Mouse (Mus musculus): ENCODE data around the gene Cep89. TPM values are rescaled to one million over a fixed set of nuclear protein-coding genes. Genes with fewer than 3 reads are reported as not detected.

Cep89 gene
- polyA plus RNA-seq, 1 experiment, result 17.2 TPM

DNA sequence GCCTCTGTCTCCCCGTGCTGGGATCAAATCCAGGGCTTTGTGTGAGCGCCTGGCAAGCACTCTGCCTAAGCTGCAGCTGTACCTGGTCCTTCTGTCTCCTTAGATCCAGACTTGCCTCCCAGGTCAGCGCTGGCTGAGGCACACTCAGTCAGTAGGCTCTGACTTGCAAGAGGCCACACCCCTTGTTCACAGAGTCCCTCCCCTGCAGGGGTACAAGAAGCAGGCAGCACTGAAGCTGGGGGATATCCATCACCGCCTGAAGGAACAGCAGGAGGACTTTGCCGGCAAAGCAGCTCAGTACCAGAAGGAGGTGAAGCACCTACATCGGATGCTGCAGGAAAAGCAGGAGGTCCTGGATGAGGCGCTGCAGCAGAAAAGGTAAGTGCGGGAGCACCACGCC, 38.4 kb downstream of the Cep89 start:
- TF ChIP-seq POLR2A (IDR thresholded peaks at IDR 0.05; ENCODE audit: borderline replicate concordance, insufficient read depth, low read length) (no peak), CTCF (IDR thresholded peaks at IDR 0.05; ENCODE audit: borderline replicate concordance, insufficient read depth, low read depth, low read length) (no peak)
- H3K27me3 ChIP-seq (ENCODE audit: control insufficient read depth, insufficient read depth, low read length), result no peaks in the 10 kb centered on the region

DNA sequence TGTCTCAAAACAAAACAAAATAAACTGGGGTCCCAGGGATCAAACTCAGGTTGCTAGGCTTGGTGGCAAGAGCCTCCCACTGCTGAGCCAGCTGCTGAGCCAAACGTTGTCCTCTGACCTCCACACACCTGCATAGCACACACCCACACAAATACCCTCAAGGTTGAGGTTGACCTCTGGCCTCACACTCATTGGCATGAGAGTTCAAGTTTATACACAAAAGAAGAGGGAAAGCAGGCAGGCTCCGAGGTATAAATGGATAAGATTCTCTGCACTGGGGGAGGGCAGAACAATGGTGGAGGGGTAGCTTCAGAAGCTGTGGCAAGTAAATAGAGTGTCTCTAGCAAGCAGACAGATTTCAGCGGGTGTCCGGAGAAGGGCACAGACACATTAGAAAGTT, 50.7 kb downstream of the Cep89 start:
- Histone ChIP-seq H3K27ac (ENCODE audit: insufficient read depth, low read length) (no peak overlapping the region), H3K27me3 (ENCODE audit: control insufficient read depth, insufficient read depth, low read length) (no peaks in the 10 kb centered on the region), H3K4me3 (replicated peaks; ENCODE audit: insufficient read depth, low read depth, low read length) (no peak overlapping the region), H3K4me1 (ENCODE audit: control insufficient read depth, insufficient read depth, low read length) (no peaks in the 10 kb centered on the region)
- WGBS, result 33% methylated on average over 4 of the region's 4 CpGs
- TF ChIP-seq CTCF (IDR thresholded peaks at IDR 0.05; ENCODE audit: borderline replicate concordance, insufficient read depth, low read depth, low read length) (no peak), POLR2A (IDR thresholded peaks at IDR 0.05; ENCODE audit: borderline replicate concordance, insufficient read depth, low read length) (no peak)
- no peak for DNase-seq

More for the DNA sequence above, 38.4 kb downstream of the Cep89 start:
- no peaks in the 10 kb centered on the region for H3K4me1 ChIP-seq (ENCODE audit: control insufficient read depth, insufficient read depth, low read length)
- WGBS, result 82% methylated on average over 9 of the region's 9 CpGs
- no peak for DNase-seq
- H3K4me3 ChIP-seq (replicated peaks; ENCODE audit: insufficient read depth, low read depth, low read length), result no peak overlapping the region
- no peak overlapping the region for H3K27ac ChIP-seq (ENCODE audit: insufficient read depth, low read length)

DNA sequence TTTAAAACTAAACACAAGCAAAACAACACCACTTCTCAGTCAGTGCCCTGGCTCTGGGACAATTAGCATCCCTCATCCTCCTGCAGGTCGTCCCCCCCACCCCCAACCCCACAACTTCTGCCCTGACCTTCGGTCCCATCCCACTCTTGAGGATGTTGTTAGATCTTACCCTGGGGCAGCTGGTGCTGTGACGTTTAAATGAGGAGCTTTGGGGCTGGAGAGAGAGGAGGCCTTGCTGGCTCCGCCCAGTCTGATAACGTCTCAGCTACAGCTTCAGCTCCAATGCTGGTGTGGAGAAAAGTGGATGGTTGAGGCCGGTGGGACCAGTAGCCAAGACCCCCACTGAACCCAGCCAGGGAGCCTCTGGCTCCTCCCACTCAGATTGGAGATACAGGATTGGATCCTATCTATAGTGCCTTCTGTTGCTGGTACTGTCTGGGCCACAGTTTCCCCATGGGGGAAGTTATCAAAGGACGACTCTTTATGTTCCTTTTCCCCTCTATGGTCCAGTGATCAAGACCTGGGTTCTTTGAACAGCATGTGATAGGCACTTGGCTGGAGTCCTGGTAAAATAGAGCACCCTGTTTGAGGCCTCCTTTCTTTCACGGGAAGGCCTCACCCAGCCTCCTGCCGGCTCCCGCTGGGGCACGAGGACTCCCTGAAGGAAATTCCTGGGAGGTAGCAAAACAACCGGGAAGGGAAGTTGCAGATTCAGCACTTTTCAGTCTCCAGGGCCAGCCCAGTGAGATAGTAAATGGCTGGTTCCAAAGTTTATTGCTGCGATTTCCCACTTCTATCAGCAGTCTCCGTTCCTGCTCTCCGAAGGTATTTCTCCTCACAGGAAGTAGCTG, 51.4 kb downstream of the Cep89 start, which contains the start of gene Slc7a9:
Slc7a9 (plus strand) TSS at position 801 of the 851 bp plus-strand sequence.
- Histone ChIP-seq H3K4me1 (ENCODE audit: control insufficient read depth, insufficient read depth, low read length) (no peaks in the 10 kb centered on the region), H3K27me3 (ENCODE audit: control insufficient read depth, insufficient read depth, low read length) (no peaks in the 10 kb centered on the region), H3K4me3 (replicated peaks; ENCODE audit: insufficient read depth, low read depth, low read length) (no peak within 1 kb of the TSS), H3K27ac (ENCODE audit: insufficient read depth, low read length) (no peak within 1 kb of the TSS)
- DNase-seq, result no peak
- TF ChIP-seq POLR2A (IDR thresholded peaks at IDR 0.05; ENCODE audit: borderline replicate concordance, insufficient read depth, low read length) (no peak), CTCF (IDR thresholded peaks at IDR 0.05; ENCODE audit: borderline replicate concordance, insufficient read depth, low read depth, low read length) (no peak)
- WGBS, result 28% methylated on average over 15 of the region's 15 CpGs

DNA sequence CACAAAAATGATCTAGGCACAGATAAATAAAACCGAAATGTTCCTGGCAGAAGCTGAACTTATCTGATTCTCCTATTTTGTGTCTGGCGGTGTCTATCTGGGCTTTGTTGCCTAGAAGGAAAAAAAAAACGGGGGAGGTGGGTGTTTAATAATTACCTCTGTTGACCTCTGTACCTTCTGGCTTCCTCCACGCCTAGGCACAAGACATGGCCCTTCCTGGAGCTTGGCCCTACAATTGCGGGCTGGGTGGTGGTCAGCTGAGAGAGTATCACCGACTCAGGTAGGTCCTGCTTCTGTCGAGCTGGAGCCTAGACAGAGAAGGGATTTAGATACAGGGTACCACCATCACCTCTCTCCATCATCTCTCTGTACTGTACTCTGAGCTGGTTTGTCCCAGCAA, 52.0 kb downstream of the Cep89 start:
- H3K27me3 ChIP-seq (ENCODE audit: control insufficient read depth, insufficient read depth, low read length), result no peaks in the 10 kb centered on the region
- TF ChIP-seq POLR2A (IDR thresholded peaks at IDR 0.05; ENCODE audit: borderline replicate concordance, insufficient read depth, low read length), result no peak
- H3K4me3 ChIP-seq (replicated peaks; ENCODE audit: insufficient read depth, low read depth, low read length), result no peak overlapping the region
- no peak for DNase-seq
- no peak overlapping the region for H3K27ac ChIP-seq (ENCODE audit: insufficient read depth, low read length)
- H3K4me1 ChIP-seq (ENCODE audit: control insufficient read depth, insufficient read depth, low read length), result no peaks in the 10 kb centered on the region
- 80% methylated on average over 7 of the region's 7 CpGs for WGBS

DNA sequence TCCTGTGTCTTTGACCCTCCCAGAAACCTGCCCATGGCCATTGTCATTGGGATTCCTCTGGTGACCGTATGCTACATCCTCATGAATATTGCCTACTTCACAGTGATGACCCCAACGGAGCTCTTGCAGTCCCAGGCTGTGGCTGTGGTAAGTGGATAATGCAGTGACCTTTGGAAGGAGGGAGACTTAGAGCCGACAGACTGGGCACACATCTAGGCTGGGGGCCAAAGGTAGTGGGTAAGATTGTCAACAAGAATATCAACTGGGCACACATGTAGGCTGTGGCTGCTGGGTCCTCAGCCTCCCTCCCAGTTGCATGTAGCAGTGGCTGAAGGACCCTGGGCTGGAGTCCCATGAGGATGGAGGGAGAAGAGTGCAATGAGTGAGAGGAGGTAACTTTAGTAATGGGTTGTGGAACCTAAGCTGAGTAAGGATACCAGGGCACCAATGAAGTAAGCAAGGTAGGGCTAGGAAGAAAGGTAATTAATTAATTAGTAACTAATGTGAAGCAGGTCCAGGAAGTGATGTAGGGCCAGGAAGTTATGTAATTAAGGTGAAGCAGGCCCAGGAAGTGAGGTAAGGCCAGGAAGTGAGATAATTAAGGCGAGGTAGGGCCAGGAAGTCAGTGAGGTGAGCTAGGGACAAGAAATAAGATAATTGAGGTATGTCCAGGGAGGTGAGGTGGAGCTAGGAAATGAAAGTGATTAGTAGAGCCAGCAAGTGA, 59.4 kb downstream of the Cep89 start:
- no peak overlapping the region for H3K4me3 ChIP-seq (replicated peaks; ENCODE audit: insufficient read depth, low read depth, low read length)
- WGBS, result 73% methylated on average over 4 of the region's 4 CpGs

DNA sequence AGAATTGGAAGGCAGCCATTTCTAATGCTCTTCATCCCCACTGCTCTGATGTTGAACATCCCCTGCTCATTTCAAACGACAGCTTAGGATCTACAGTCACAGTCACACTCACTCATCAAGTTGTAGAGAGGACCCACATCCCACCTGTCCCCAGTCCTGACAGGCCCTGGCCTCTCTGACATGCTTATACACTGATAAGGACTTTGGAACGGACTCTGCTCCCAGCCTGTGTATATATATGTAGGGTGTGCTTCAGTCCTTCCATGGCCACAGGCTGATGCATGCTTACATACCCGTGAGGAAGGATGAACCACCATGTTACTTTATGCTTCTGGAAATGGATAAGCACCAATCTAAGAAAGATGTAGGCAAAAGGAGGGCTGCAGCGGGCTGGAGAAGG, 64.1 kb downstream of the Cep89 start:
- no peak for DNase-seq
- no peak for TF ChIP-seq CTCF (IDR thresholded peaks at IDR 0.05; ENCODE audit: borderline replicate concordance, insufficient read depth, low read depth, low read length)
- no peak for TF ChIP-seq POLR2A (IDR thresholded peaks at IDR 0.05; ENCODE audit: borderline replicate concordance, insufficient read depth, low read length)
- 81% methylated on average over 4 of the region's 4 CpGs for WGBS
- H3K4me1 ChIP-seq (ENCODE audit: control insufficient read depth, insufficient read depth, low read length), result no peaks in the 10 kb centered on the region
- no peak overlapping the region for H3K4me3 ChIP-seq (replicated peaks; ENCODE audit: insufficient read depth, low read depth, low read length)
- H3K27me3 ChIP-seq (ENCODE audit: control insufficient read depth, insufficient read depth, low read length), result no peaks in the 10 kb centered on the region
- H3K27ac ChIP-seq (ENCODE audit: insufficient read depth, low read length), result no peak overlapping the region

More for the DNA sequence above, 59.4 kb downstream of the Cep89 start:
- no peak for DNase-seq
- TF ChIP-seq POLR2A (IDR thresholded peaks at IDR 0.05; ENCODE audit: borderline replicate concordance, insufficient read depth, low read length) (no peak), CTCF (IDR thresholded peaks at IDR 0.05; ENCODE audit: borderline replicate concordance, insufficient read depth, low read depth, low read length) (no peak)
- Histone ChIP-seq H3K27me3 (ENCODE audit: control insufficient read depth, insufficient read depth, low read length) (no peaks in the 10 kb centered on the region), H3K27ac (ENCODE audit: insufficient read depth, low read length) (no peak overlapping the region), H3K4me1 (ENCODE audit: control insufficient read depth, insufficient read depth, low read length) (no peaks in the 10 kb centered on the region)

DNA sequence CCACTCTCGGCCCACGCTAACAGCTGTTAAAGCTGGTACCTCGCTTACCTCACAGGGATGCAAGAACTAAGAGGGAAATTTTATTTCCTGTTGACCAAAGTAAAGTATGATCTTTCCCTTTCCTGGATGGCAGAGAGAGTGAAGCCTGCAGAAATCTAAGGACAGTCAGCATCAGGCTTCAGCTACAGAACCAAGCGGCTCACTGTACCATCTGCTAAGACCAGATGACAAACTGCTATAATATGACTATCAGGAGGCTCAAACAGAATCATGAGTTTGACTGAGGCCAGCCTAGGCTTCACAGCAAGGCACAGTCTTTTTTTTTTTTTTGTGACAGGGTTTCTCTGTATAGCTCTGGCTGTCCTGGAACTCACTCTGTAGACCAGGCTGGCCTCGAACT, 68.2 kb downstream of the Cep89 start:
- no peak overlapping the region for H3K4me3 ChIP-seq (replicated peaks; ENCODE audit: insufficient read depth, low read depth, low read length)
- DNase-seq, result no peak
- no peaks in the 10 kb centered on the region for H3K4me1 ChIP-seq (ENCODE audit: control insufficient read depth, insufficient read depth, low read length)
- no peak overlapping the region for H3K27ac ChIP-seq (ENCODE audit: insufficient read depth, low read length)
- no peaks in the 10 kb centered on the region for H3K27me3 ChIP-seq (ENCODE audit: control insufficient read depth, insufficient read depth, low read length)
- no peak for TF ChIP-seq POLR2A (IDR thresholded peaks at IDR 0.05; ENCODE audit: borderline replicate concordance, insufficient read depth, low read length)
- 93% methylated on average over 5 of the region's 5 CpGs for WGBS

DNA sequence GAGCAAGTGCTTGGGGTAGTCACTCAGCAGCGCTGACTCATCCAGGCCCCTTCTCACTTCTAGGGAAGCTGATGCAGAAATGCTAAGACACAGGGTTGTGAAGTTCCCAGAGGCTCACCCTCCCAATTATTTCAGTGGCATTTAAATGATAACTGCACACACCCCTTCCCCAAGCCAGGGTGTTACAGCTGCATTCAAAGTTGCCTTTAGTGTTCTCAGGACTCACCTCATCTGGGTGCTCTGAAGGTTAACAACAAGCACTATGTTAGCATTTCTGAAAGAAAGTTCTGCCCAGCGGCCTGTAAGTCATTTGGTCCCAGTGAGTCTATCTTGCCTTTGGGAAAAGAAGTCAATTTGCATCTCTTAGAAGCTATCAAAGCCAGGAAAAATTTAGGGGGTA, 71.0 kb downstream of the Cep89 start:
- Histone ChIP-seq H3K4me1 (ENCODE audit: control insufficient read depth, insufficient read depth, low read length) (no peaks in the 10 kb centered on the region), H3K27me3 (ENCODE audit: control insufficient read depth, insufficient read depth, low read length) (no peaks in the 10 kb centered on the region), H3K4me3 (replicated peaks; ENCODE audit: insufficient read depth, low read depth, low read length) (no peak overlapping the region), H3K27ac (ENCODE audit: insufficient read depth, low read length) (no peak overlapping the region)
- TF ChIP-seq POLR2A (IDR thresholded peaks at IDR 0.05; ENCODE audit: borderline replicate concordance, insufficient read depth, low read length) (no peak), CTCF (IDR thresholded peaks at IDR 0.05; ENCODE audit: borderline replicate concordance, insufficient read depth, low read depth, low read length) (no peak)
- DNase-seq, result no peak
- WGBS, result 72% methylated on average over 2 of the region's 2 CpGs
